Mouse (Mus musculus) small intestine, adult 2 months (tissue): Measurements from ENCODE around the gene Kcnip1.

Experiments
- CTCF ChIP-seq: fragments of 200-500 bp; IDR thresholded peaks from 2 replicates; pipeline ENCODE4 v1.5.1; 2012; ENCODE audit warnings: low read depth, mild to moderate bottlenecking, control low read depth, inconsistent platforms, low read length, moderate library complexity, mixed read lengths; ENCODE audit not compliant: insufficient replicate concordance, insufficient read length; ENCODE audit errors: extremely low read depth
- POLR2A ChIP-seq: fragments of 200-500 bp; IDR thresholded peaks from 2 replicates; pipeline ENCODE4 v1.6.1; 2012; ENCODE audit warnings: low read depth, mild to moderate bottlenecking, control low read depth, inconsistent platforms, low read length, moderate library complexity

DNA sequence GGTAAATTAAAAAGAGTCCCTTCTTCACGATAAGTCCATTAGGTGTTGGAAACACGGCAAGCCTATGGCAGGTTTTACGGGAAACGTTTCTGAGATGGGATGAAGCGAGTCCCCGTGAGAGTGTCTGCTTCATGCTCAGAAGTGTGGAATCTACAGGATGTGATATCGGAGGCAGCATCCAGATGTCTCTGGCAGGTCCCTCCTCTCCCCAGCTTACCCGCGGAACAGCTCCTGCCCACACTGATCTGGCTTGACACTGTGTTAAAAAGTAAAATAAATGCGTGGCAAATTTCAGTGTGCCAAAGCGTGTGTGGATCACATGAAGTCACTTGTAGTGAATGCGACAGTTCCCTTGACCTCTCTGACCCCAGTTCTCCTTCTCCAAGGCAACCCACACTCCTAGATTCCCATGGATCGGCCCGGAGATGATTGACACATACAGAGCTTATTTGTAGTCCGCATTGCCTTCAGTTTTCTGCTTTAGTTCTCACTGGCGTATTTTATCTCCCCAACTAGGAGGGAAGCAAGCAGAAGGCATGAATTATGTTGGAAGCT, 231.7 kb downstream of the Kcnip1 start:
- no peak for TF ChIP-seq CTCF
- no peak for TF ChIP-seq POLR2A
